Mouse (Mus musculus): ENCODE data around the gene Ralgds.

- TF ChIP-seq CTCF (IDR thresholded peaks at IDR 0.05; ENCODE audit: extremely low read depth, insufficient read depth, insufficient read length, insufficient replicate concordance) (no peak), POLR2A (IDR thresholded peaks at IDR 0.05; ENCODE audit: low read depth, low read length) (no peak)
Measured at GRCm38 (mm10) chr2:28536166-28536565, 23.2 kb downstream of the Ralgds start.

Data from spleen, adult 2 months (tissue).